In genomic region chr5:75832341-75832740, GRCm38 (mm10) we compare ENCODE assay signal across 8 mouse cellular contexts.
"Had no signal": no experiment of that assay in that cellular context is flagged by ENCODE, and none has a peak within 500 bp of the region (broad histone marks: within the 10 kb centered on the region; RNA-seq: fewer than 3 reads in every experiment).

No protein-coding gene starts in this region.

- ATAC-seq: intestine, postnatal 0 days; liver, postnatal 0 days; midbrain, embryonic 15.5 days had no signal

- DNase-seq: kidney, postnatal 4 days; liver; liver, embryonic 13.5 days; liver, postnatal 0 days; right cerebral cortex, postnatal 14 days; thymus, postnatal 4 days had no signal
